Mouse (Mus musculus) midbrain, embryonic 12.5 days (tissue): ENCODE results near the gene Gss. TPM values are rescaled to one million over a fixed set of nuclear protein-coding genes. Genes with fewer than 3 reads are reported as not detected.
"Not testable (repeated sequence)": the region's sequence is repeated elsewhere in the genome, so short reads cannot be mapped to it uniquely, and the experiment has no call there.

Source experiments
- ATAC-seq: fragments of 200-750 bp; cut with Nextera tagmentation; 2 replicates; pipeline ENCODE4 v1.8.0; 2017; ENCODE audit warnings: low read depth, moderate TSS enrichment, moderate library complexity; ENCODE audit not compliant: low FRiP score
- H3K27ac ChIP-seq: fragments of 300-500 bp; sonication (generic); replicated peaks from 2 replicates; pipeline ENCODE4 v1.5.1; 2016; ENCODE audit warnings: mild to moderate bottlenecking
- H3K27me3 ChIP-seq: fragments of 300-500 bp; sonication (generic); 2 replicates; pipeline ENCODE4 v1.6.1; 2016; ENCODE audit warnings: mild to moderate bottlenecking
- H3K36me3 ChIP-seq: fragments of 300-500 bp; sonication (generic); 2 replicates; pipeline ENCODE4 v1.6.1; 2016
- H3K4me1 ChIP-seq: fragments of 300-500 bp; sonication (generic); 2 replicates; pipeline ENCODE4 v1.6.1; 2016
- H3K4me2 ChIP-seq: fragments of 300-500 bp; sonication (generic); replicated peaks from 2 replicates; pipeline ENCODE4 v1.6.1; 2016; ENCODE audit warnings: mild to moderate bottlenecking, moderate library complexity
- H3K4me3 ChIP-seq: fragments of 300-500 bp; sonication (generic); 2 replicates; pipeline ENCODE4 v1.5.1; 2016; ENCODE audit warnings: mild to moderate bottlenecking
- H3K9ac ChIP-seq: fragments of 300-500 bp; sonication (generic); replicated peaks from 2 replicates; pipeline ENCODE4 v1.6.1; 2016; ENCODE audit warnings: mild to moderate bottlenecking, moderate library complexity
- H3K9me3 ChIP-seq: fragments of 300-500 bp; sonication (generic); 2 replicates; pipeline ENCODE4 v1.6.1; 2016; ENCODE audit warnings: mild to moderate bottlenecking
- WGBS: fragments of 180-500 bp; shearing (Covaris S2); methylation state at CpG from one replicate; pipeline ENCODE4 v1.1.7; 2016; 5-methylcytosine and 5-hydroxymethylcytosine counted together
- polyA plus RNA-seq: library from polyadenylated mRNA; unstranded; fragments of >200 nt; fragmentation: Nextera tagmentation; extraction: Ambion mirVana; gene quantifications from 2 replicates; pipeline ENCODE4 v1.2.1, GENCODE M21; 2016

Gene Gss
- polyA plus RNA-seq, 1 experiment from 2014 or later, result 15.9 TPM

DNA sequence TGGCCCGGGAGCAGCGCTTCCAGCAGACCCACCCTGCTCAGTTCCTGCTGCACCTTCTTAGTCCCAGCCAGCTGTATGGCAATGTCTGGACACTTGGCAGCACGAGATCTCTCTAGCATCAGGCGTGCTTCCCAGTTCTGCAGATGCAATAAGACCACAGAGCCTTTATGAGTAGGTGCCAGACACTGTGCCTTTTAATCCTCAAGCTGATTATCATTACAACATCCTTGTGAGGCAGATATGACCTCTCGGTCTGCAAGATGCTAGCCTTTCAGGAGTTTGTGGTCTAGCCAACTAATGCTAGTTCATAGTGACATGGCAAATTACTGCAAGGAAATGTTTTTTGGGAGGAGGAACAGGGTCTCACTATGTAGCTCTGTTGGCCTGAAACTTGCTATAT lies 24.9 kb downstream of the Gss start:
- no peak overlapping the region for H3K4me2 ChIP-seq
- H3K4me1 ChIP-seq, result peaks cover 11% of the 10 kb centered on the region; the same call in 1 of the 2 replicates
- no peak overlapping the region for H3K4me3 ChIP-seq
- WGBS, result 92% methylated on average over 5 of the region's 5 CpGs
- H3K36me3 ChIP-seq, result no peaks in the 10 kb centered on the region
- ATAC-seq, result no peak
- H3K27ac ChIP-seq, result no peak overlapping the region
- H3K9me3 ChIP-seq, result no peaks in the 10 kb centered on the region
- H3K9ac ChIP-seq, result no peak overlapping the region
- no peaks in the 10 kb centered on the region for H3K27me3 ChIP-seq

DNA sequence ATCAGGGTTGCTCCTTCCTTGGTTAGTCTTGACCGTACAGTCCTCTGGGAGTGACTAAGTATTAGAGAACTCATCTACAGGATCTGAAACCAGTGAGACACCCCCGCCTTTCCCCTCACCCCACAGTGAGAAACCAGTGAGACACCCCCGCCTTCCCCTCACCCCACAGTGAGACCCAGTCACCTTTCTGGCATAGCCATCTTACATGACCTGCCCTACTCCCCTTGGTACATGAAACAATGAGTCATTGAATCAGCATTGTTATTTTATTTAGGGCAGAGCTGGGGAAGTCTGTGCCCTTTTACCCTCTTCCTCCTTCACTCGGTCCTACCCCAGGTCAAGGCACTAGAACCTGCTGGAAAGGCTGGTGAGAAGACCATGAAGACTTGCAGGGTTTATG lies 29.7 kb downstream of the Gss start:
- Histone ChIP-seq H3K36me3 (0 out of 2 replicates have a peak, but pooled peaks cover 16% of the 10 kb centered on the region), H3K27me3 (no peaks in the 10 kb centered on the region), H3K9ac (no peak overlapping the region), H3K4me1 (no peaks in the 10 kb centered on the region), H3K4me3 (no peak overlapping the region), H3K27ac (no peak overlapping the region), H3K4me2 (no peak overlapping the region), H3K9me3 (no peaks in the 10 kb centered on the region)
- ATAC-seq, result no peak
- 85% methylated on average over 4 of the region's 4 CpGs for WGBS

DNA sequence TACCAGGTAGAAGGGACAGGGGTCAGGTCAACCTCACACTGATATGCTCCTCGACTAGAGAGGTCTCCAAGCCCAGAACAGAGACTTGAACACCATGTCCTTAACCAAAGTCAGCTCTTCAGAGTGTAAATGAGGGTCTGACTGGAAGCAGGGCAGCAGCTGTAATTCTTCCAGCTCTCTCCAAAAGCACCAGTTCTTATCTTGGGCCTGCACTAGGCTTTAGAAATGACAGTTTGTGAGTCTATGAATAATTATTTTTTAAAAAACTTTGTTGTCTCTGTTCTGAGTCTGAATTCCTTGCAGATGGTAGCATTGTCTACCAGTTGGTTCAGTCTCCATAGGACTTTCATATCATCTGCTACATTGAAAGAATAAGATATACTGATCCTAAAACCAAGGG lies 30.4 kb downstream of the Gss start:
- Histone ChIP-seq H3K9ac (no peak overlapping the region), H3K27ac (no peak overlapping the region), H3K4me2 (no peak overlapping the region), H3K27me3 (no peaks in the 10 kb centered on the region), H3K9me3 (no peaks in the 10 kb centered on the region), H3K36me3 (0 out of 2 replicates have a peak, but pooled peaks cover 16% of the 10 kb centered on the region), H3K4me3 (no peak overlapping the region), H3K4me1 (no peaks in the 10 kb centered on the region)
- whole genome bisulfite sequencing, result 74% methylated on average over 1 of the region's 1 CpGs
- no peak for ATAC-seq

DNA sequence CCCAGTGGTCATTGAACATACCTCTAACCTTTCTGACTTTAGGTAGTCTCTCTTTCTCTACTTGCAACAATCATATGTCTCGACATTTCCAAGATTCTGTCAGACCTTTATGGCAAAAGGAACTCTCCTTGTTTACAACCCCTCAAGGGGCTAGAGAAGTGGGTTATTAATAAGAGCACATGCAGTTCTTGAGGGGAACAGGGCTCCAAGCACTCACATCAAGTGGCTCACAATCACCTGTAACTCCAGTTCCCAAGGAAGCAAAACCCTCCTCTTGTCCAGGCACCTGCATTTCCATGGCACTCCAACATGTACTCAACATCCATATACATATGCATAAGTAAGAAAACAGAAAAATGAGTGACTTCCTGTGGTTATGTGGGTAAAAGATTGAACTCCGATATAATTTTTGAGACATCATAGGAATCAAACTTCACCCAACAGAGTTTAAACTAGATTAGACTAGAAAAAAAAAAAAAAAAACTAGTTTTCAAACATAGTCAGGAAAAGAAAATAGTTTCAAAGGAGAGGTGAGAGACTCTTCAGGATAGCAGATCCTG lies 38.1 kb downstream of the Gss start:
- Histone ChIP-seq H3K9ac (no peak overlapping the region), H3K27ac (no peak overlapping the region), H3K4me1 (no peaks in the 10 kb centered on the region), H3K4me3 (no peak overlapping the region), H3K4me2 (no peak overlapping the region), H3K36me3 (0 out of 2 replicates have a peak, but pooled peaks cover 10% of the 10 kb centered on the region), H3K9me3 (no peaks in the 10 kb centered on the region), H3K27me3 (no peaks in the 10 kb centered on the region)
- WGBS, result 91% methylated on average over 2 of the region's 2 CpGs
- no peak for ATAC-seq

DNA sequence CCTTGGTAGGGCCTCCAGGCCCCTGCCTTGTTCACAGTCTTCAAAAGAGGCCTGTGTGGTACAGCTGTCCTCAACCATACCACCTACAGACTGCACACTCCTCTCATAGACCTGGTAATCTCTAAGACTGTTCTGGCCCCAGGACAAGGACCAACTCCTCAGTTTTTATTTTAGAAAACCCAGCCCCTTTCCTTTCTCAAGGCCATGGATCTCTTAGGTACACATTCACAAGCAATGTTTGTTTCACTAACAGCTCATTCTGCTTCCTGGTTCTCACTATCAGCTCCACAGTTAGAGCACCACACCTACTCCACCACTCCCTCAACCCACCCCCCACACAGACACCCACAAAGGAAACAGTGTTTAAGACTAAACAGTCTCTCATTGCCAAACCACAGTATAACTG lies 39.7 kb downstream of the Gss start:
- H3K9ac ChIP-seq, result no peak overlapping the region
- no peak overlapping the region for H3K4me3 ChIP-seq
- no peak overlapping the region for H3K27ac ChIP-seq
- no peak overlapping the region for H3K4me2 ChIP-seq
- H3K36me3 ChIP-seq, result no peaks in the 10 kb centered on the region
- H3K27me3 ChIP-seq, result no peaks in the 10 kb centered on the region
- no peak for ATAC-seq
- no peaks in the 10 kb centered on the region for H3K4me1 ChIP-seq
- no peaks in the 10 kb centered on the region for H3K9me3 ChIP-seq

DNA sequence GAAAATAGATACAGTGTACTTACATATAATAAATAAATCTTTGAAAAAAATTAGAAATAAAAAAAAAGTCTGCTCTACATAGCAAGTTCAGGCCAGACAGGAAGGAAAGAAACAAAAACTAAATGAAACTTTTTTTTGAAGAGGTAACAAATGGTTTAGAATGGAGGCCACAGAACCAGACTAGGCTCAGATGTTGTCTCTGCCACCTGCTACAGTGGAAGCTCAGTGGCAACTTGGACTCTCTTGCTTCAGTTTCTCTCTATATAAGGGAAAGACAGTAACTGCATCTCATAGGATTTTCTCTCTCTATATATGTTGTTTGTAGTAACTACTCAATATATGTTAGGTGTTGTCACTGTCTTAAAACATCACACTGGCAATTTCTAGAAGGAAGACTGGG lies 40.3 kb downstream of the Gss start:
- H3K36me3 ChIP-seq, result no peaks in the 10 kb centered on the region
- H3K9me3 ChIP-seq, result no peaks in the 10 kb centered on the region
- ATAC-seq, result no peak
- H3K4me3 ChIP-seq, result no peak overlapping the region
- H3K27ac ChIP-seq, result no peak overlapping the region
- no peak overlapping the region for H3K4me2 ChIP-seq
- H3K27me3 ChIP-seq, result no peaks in the 10 kb centered on the region
- no peaks in the 10 kb centered on the region for H3K4me1 ChIP-seq
- H3K9ac ChIP-seq, result no peak overlapping the region

DNA sequence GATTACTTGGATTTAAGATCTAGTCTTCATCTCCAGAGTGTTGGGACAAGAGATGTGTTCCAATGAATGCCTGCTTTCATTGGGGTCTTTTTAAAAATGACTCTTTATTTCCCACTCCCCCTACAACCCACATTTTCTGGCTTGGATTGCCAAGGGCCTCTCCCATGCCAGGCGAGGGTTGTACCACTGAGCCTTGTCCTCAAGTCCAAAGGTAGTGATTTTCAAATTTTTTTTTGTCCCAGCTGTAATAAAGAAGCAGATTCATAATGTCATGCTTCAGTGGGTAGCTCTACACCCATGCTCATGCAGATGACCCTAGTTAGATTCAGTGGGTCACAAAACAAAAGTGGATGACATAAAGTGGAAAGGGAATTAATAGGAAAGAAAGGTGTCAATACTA lies 45.7 kb downstream of the Gss start:
- Histone ChIP-seq H3K27ac (no peak overlapping the region), H3K9me3 (no peaks in the 10 kb centered on the region), H3K9ac (no peak overlapping the region), H3K4me1 (no peaks in the 10 kb centered on the region), H3K4me2 (no peak overlapping the region), H3K4me3 (no peak overlapping the region), H3K27me3 (no peaks in the 10 kb centered on the region), H3K36me3 (no peaks in the 10 kb centered on the region)
- no peak for ATAC-seq
- 78% methylated on average over 1 of the region's 1 CpGs for WGBS

DNA sequence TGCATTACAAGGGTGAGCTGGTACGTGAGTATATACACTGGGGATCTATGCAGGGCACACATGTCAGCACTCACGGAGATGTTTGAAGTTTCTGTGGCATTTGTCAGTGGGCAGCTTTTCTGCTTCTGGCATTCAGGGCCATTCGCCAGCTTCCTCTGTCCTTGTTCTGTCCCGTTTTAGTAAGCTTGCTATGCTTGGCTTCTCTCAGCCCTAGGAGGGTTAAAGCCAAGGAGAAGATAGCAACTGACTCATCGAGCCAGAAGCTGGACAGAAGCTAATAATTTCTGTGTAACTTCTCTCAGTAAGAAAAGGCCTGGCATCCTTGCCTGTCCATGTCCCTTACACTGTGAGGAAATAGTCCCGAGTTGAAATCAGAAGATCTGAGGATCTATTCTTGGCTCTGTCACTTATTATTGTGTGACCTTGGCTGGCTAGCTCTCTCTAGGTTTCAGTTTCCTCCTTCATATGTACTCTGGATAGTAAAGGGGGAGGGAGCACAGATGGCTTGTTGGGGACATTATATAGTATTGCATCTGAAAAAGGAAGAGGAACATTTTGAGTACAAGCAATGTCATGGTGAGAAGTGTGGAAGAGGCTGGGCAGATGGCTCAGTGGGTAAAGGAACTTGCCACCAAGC lies 51.7 kb downstream of the Gss start:
- Histone ChIP-seq H3K9me3 (no peaks in the 10 kb centered on the region), H3K4me3 (no peak overlapping the region), H3K27ac (no peak overlapping the region), H3K36me3 (no peaks in the 10 kb centered on the region), H3K4me1 (no peaks in the 10 kb centered on the region), H3K27me3 (no peaks in the 10 kb centered on the region), H3K9ac (no peak overlapping the region), H3K4me2 (no peak overlapping the region)
- WGBS, result 69% methylated on average over 6 of the region's 6 CpGs
- no peak for ATAC-seq

DNA sequence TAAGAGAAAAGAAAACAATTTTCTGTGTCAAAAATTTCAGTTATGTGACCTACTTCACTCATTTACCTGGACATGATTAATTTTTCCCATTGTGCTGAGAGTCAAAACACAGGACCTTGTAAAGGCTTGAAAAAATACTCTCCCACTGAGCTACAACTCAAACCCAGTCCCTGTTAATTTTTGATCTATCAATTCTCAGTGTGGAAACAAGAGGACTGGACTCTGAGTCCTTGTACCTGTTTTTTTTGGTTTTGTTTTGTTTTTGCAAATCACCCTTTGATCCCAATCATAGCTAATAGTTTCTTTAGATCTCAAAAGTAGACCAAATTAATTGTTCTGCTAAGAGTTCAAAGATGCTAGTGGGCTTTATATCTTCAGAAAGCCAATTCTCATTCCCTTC lies 52.9 kb downstream of the Gss start:
- H3K9ac ChIP-seq, result no peak overlapping the region
- no peaks in the 10 kb centered on the region for H3K4me1 ChIP-seq
- H3K36me3 ChIP-seq, result no peaks in the 10 kb centered on the region
- H3K4me2 ChIP-seq, result no peak overlapping the region
- no peaks in the 10 kb centered on the region for H3K9me3 ChIP-seq
- H3K27ac ChIP-seq, result no peak overlapping the region
- H3K4me3 ChIP-seq, result no peak overlapping the region
- no peaks in the 10 kb centered on the region for H3K27me3 ChIP-seq
- no peak for ATAC-seq

DNA sequence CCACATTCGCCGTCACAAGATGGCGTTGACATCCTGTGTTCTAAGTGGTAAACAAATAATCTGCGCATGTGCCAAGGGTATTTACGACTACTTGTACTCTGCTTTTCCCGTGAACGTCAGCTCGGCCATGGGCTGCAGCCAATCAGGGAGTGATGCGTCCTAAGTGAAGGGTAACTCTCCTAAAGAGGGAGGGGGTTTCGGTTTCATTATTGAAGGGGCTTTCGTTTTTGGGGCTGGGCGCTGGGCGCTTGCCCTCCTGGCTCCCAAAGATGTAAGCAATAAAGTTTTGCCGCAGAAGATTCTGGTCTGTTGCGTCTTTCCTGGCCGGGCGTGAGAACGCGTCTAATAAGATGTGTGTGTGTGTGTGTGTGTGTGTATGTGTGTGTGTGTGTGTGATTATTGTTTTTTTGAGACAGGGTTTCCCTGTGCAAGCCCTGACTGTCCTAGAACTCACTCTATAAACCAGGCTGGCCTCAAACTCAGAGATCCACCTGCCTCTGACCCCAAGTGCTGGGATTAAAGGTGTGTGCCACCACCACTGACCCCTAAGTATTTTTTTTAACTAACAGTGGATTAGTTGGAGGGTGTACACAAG lies 54.0 kb downstream of the Gss start:
- WGBS, result 84% methylated on average over 19 of the region's 19 CpGs
- not testable (repeated sequence) for ATAC-seq, H3K9me3 ChIP-seq, H3K36me3 ChIP-seq, H3K9ac ChIP-seq, H3K27me3 ChIP-seq, H3K4me1 ChIP-seq, H3K4me3 ChIP-seq, H3K4me2 ChIP-seq, H3K27ac ChIP-seq

DNA sequence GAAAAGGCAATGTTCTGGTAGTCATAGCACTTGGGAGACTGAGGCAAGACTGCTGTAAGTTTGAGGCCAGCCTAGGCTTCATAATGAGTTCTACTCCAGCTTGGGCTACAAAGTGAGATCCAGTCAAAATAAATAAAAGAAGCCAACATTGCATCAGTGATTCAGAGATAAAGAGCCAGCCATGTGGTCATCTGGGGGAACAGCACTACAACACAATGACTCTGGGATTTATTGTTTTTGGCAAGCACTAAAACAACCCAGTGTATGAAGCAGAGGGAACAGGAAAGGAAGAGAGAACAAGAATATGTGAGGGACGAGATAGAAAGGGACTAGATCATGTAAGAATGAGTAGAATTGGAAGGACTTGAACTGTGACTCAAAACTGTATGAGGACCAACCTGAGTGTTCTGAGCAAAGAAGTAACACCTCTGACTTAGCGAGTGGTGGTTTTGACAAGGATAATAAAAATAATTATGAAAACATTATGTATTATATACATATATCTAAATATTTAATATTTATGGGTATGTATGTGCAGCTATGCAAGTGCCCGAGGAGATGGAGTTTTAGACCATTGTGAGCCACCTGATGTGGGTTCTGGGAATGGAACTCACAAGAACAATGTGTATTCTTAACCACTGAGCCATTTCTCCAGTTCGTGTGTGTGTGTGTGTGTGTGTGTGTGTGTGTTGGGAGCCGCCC lies 54.7 kb downstream of the Gss start:
- Histone ChIP-seq H3K9me3 (no peaks in the 10 kb centered on the region), H3K36me3 (no peaks in the 10 kb centered on the region), H3K27me3 (no peaks in the 10 kb centered on the region), H3K4me1 (no peaks in the 10 kb centered on the region), H3K4me2 (no peak overlapping the region), H3K27ac (no peak overlapping the region), H3K9ac (no peak overlapping the region), H3K4me3 (no peak overlapping the region)
- WGBS, result 82% methylated on average over 5 of the region's 5 CpGs
- ATAC-seq, result no peak

DNA sequence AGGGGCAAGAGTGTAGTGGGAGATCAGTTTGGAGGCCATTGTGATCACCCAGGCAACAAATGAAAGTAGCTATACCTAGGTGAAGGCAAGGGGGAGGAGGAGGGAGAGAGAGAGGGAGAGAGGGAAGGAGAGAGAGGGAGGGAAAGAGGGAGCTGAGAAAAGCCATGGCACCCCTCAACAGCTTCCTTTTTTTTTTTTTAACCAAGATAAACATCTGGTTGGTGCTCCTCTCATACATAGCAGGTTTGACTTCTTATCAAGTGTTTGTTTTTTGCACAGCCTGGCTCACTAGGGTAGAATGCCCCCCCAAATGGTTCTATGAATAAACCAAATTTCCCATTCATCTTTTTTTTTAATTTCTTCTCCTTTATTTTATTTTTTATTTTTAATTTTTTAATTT lies 56.3 kb downstream of the Gss start:
- H3K4me2 ChIP-seq, result no peak overlapping the region
- ATAC-seq, result no peak
- no peaks in the 10 kb centered on the region for H3K27me3 ChIP-seq
- no peaks in the 10 kb centered on the region for H3K4me1 ChIP-seq
- H3K27ac ChIP-seq, result no peak overlapping the region
- no peaks in the 10 kb centered on the region for H3K9me3 ChIP-seq
- H3K9ac ChIP-seq, result no peak overlapping the region
- H3K36me3 ChIP-seq, result no peaks in the 10 kb centered on the region
- no peak overlapping the region for H3K4me3 ChIP-seq
